Mouse (Mus musculus) embryonic facial prominence, embryonic 15.5 days (tissue): ENCODE data around the gene Ezr. TPM values are rescaled to one million over a fixed set of nuclear protein-coding genes. Genes with fewer than 3 reads are reported as not detected.
"Not testable (repeated sequence)": the region's sequence is repeated elsewhere in the genome, so short reads cannot be mapped to it uniquely, and the experiment has no call there.

Source experiments
- ATAC-seq: fragments of 200-750 bp; cut with Nextera tagmentation; 2 replicates; pipeline ENCODE4 v1.8.0; 2017; ENCODE audit warnings: low read depth, moderate TSS enrichment; ENCODE audit not compliant: insufficient number of reproducible peaks, low FRiP score, low TSS enrichment
- H3K27ac ChIP-seq: fragments of 300-500 bp; sonication (generic); replicated peaks from 2 replicates; pipeline ENCODE4 v1.5.1; 2015; ENCODE audit warnings: mild to moderate bottlenecking, inconsistent platforms
- H3K27me3 ChIP-seq: fragments of 300-500 bp; sonication (generic); 2 replicates; pipeline ENCODE4 v1.6.1; 2015; ENCODE audit warnings: inconsistent platforms
- H3K36me3 ChIP-seq: fragments of 300-500 bp; sonication (generic); 2 replicates; pipeline ENCODE4 v1.6.1; 2015; ENCODE audit warnings: mild to moderate bottlenecking, inconsistent platforms
- H3K4me1 ChIP-seq: fragments of 300-500 bp; sonication (generic); 2 replicates; pipeline ENCODE4 v1.6.1; 2015; ENCODE audit warnings: inconsistent platforms
- H3K4me2 ChIP-seq: fragments of 300-500 bp; sonication (generic); replicated peaks from 2 replicates; pipeline ENCODE4 v1.6.1; 2015; ENCODE audit warnings: mild to moderate bottlenecking, inconsistent platforms
- H3K4me3 ChIP-seq: fragments of 300-500 bp; sonication (generic); replicated peaks from 2 replicates; pipeline ENCODE4 v1.5.1; 2015; ENCODE audit warnings: mild to moderate bottlenecking, inconsistent platforms
- H3K9ac ChIP-seq: fragments of 300-500 bp; sonication (generic); 2 replicates; pipeline ENCODE4 v1.6.1; 2015; ENCODE audit warnings: inconsistent platforms
- H3K9me3 ChIP-seq: fragments of 300-500 bp; sonication (generic); replicated peaks from 2 replicates; pipeline ENCODE4 v1.6.1; 2016; ENCODE audit warnings: inconsistent platforms
- WGBS: fragments of 180-500 bp; shearing (Covaris S2); methylation state at CpG from one replicate; pipeline ENCODE4 v1.1.7; 2015; 5-methylcytosine and 5-hydroxymethylcytosine counted together
- polyA plus RNA-seq: library from polyadenylated mRNA; unstranded; fragments of >200 nt; fragmentation: Nextera tagmentation; extraction: Ambion mirVana; gene quantifications from 2 replicates; pipeline ENCODE4 v1.2.1, GENCODE M21; 2015

Gene Ezr
- polyA plus RNA-seq, 1 experiment from 2014 or later = 96.0 TPM

DNA sequence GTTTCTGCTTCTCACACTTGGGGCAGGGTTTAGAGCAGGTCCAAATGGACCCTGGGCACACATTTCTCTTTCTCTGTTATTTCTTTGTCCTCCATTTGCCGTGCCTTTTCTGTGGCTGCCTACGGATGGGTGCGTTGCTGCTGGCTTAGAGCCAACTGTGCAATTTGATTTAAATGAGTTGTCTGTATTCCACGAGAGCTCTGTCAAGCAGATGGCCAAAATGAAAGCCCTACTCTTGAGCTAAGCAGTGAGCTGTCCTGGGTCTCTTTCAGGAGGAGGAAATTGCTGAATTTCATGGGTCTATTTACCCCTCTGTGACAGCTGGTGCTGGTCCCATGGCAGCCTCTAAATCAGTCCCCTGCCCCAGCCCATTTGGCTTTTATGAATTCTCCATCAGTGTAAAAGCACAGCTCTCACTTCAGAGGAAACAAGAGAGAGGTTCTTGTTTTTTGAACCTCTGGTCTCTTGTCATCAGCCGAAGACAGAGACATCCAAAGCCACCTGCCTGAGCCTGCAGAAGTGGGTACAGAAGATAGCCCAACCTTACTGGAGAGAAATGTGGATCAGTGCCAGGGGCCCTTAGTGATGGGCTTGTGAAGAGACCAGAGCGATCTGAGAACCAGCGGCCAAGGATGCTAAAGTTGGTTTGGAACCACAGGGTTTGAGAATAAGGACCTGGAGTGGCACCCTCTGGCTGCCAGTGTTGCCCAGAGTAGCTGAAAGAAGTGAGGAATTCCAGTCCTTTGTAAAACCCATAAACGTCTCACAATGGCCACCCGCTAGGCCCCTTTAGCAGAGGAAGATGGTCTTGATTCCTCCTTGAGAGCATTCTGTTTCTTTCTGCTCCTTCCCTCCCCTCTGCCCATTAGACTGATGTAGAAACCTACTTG is 79.0 kb downstream of the Ezr start:
- 48% methylated on average over 9 of the region's 9 CpGs for WGBS
- not testable (repeated sequence) for H3K27ac ChIP-seq, H3K36me3 ChIP-seq, H3K4me2 ChIP-seq, H3K27me3 ChIP-seq, H3K4me1 ChIP-seq, H3K9me3 ChIP-seq, ATAC-seq, H3K4me3 ChIP-seq, H3K9ac ChIP-seq

DNA sequence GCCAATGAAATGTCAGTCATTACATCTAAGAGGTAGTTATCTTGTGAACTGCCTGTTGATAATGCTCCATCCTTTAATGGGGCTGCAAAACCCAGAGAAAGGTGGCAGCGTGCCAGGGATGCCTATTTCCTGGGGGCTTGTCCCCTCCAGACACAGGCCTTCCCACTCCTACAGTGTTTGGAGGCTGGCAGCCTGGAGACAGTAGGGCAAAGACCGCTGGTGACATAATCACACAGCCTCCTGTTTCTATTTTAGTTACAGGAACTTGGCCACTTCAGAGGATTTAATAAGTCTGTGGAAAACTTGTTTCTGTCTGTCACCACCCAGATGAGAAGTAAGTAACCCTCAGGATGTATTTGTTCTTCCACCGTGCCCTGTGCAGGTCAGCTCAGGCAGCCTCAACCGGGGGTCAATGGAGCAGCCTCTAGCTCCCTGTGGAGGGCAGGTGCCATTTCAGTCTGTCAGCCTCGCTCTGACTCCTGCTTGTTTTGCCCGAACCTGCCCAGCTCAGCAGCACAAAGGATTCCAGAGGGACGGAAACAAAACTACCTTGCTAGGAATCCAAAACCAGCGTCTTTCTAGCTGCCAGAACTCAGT is 79.9 kb downstream of the Ezr start:
- WGBS = 17% methylated on average over 3 of the region's 8 CpGs

DNA sequence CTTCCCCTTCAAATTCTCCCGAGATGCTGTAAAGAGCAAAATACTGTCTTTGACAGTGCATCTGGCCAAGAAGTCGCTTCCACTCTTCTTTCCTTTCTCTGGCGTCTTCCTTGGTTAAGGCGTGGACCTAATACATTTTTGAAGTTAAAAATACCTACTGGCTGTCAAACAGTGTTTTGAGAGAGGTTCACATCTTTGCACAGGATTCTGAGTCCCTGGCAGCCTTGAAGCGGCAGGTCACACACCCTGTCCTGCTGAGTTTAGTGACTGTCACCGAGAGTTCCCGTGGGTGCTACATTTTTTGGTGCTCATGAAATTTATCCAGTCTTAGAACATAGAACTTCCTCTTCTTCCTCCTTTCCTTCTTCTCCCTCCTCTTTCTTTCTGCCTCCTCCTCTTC is 82.5 kb downstream of the Ezr start:
- H3K4me1 ChIP-seq, ATAC-seq, H3K9ac ChIP-seq, H3K27me3 ChIP-seq, H3K36me3 ChIP-seq, H3K4me3 ChIP-seq, H3K9me3 ChIP-seq, H3K4me2 ChIP-seq, H3K27ac ChIP-seq: not testable (repeated sequence)
- WGBS = 76% methylated on average over 4 of the region's 7 CpGs

More for the DNA sequence above, 79.9 kb downstream of the Ezr start:
- not testable (repeated sequence) for H3K4me2 ChIP-seq, H3K27me3 ChIP-seq, H3K27ac ChIP-seq, H3K9me3 ChIP-seq, H3K36me3 ChIP-seq, H3K9ac ChIP-seq, H3K4me1 ChIP-seq, H3K4me3 ChIP-seq, ATAC-seq

DNA sequence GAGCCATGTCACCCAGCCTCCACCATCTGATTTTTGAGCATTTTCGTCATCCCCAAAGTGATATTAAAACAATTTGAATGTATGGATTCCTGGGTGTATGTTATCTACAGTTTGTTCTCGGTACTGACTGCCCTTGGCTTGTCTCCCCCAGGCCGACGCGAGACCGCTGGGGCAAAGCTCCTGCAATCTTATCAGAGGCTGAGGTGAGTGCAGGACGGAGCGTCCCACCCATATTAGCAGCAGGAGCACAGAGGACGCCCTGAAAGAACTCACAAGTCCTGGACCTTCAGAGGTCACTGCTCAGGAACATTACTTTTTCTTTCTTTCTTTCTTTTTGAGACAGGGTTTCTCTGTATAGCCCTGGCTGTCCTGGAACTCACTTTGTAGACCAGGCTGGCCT is 83.1 kb downstream of the Ezr start:
- ATAC-seq, H3K27me3 ChIP-seq, H3K9me3 ChIP-seq, H3K27ac ChIP-seq, H3K4me3 ChIP-seq, H3K4me1 ChIP-seq, H3K36me3 ChIP-seq, H3K9ac ChIP-seq, H3K4me2 ChIP-seq: not testable (repeated sequence)
- 90% methylated on average over 8 of the region's 9 CpGs for WGBS

DNA sequence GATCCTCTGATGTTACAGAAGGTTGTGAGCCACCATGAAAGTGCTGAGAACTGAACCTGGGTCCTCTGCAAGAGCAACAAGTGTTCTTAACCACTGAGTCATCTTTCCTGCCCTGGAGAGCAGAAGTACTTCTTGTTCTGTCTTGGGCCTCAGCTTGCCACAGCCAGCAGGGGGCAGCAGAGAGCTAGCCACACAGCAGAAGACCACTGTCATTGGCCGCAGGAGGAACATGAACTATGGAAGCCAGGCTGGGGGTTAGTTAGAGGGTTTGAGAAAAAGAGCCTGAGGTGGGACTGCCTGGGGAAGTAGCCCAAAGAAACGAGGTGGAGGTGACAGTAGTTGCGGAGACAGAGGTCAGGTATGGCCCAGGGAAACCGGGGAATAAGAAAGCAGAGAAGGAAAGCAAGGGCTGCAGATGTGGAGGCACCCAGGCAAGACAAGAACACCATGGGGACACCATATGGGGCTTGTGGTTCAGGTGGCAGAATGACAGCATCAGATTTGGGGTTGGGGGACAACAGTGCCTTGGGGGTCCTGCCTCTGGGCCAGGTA is 85.3 kb downstream of the Ezr start:
- H3K4me1 ChIP-seq, H3K36me3 ChIP-seq, H3K9ac ChIP-seq, H3K4me2 ChIP-seq, H3K9me3 ChIP-seq, H3K4me3 ChIP-seq, H3K27me3 ChIP-seq, H3K27ac ChIP-seq: not testable (repeated sequence)
- 27% methylated on average over 4 of the region's 4 CpGs for WGBS
- ATAC-seq = peak; percentile 25; the same call in 1 of the 2 replicates

DNA sequence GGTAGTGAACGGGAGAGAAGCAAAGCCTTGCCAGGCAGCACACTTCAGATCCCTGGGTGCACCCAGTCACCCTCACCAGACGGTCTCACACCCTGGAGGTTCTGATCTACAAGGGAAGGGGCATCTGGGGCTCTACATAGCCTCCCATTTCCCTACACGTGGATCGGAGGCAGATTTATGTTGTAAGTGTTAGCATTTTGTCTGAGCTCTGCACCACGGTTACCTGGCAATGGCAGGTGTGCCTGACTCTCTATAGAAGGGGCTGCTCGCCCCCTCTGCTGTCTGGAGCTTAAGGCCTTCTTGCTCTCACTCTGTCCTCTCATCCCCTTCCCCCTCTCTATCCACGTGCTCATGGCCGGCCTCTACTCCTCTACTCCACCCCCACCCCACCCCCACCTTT is 86.1 kb downstream of the Ezr start:
- not testable (repeated sequence) for ATAC-seq

DNA sequence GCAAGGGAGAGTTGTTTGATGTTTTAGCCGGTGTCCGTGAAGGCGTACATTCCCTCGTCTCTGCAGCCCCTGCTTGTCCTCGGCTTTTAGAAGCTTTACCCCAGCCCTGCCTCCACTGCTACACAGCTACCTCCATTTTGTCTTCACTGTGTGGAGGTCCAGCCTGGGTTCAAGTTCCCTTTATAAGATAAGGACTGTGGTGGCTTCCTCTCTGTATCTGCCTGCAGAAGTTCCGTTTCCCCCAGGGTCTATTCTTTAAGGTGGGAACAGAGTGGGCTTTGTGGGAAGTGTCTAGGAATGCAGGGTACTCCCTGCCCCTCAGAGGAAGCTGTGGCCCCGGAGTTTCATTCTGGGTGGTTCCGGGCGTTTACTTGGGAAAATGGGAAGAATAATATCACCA is 86.9 kb downstream of the Ezr start:
- not testable (repeated sequence) for H3K27ac ChIP-seq, ATAC-seq, H3K4me2 ChIP-seq, H3K4me1 ChIP-seq, H3K9ac ChIP-seq, H3K36me3 ChIP-seq, H3K4me3 ChIP-seq, H3K9me3 ChIP-seq, H3K27me3 ChIP-seq
- WGBS = 63% methylated on average over 9 of the region's 9 CpGs

More for the DNA sequence above, 86.1 kb downstream of the Ezr start:
- H3K27ac ChIP-seq, H3K36me3 ChIP-seq, H3K27me3 ChIP-seq, H3K4me3 ChIP-seq, H3K9me3 ChIP-seq, H3K4me1 ChIP-seq, H3K9ac ChIP-seq, H3K4me2 ChIP-seq: not testable (repeated sequence)
- 57% methylated on average over 8 of the region's 8 CpGs for WGBS

DNA sequence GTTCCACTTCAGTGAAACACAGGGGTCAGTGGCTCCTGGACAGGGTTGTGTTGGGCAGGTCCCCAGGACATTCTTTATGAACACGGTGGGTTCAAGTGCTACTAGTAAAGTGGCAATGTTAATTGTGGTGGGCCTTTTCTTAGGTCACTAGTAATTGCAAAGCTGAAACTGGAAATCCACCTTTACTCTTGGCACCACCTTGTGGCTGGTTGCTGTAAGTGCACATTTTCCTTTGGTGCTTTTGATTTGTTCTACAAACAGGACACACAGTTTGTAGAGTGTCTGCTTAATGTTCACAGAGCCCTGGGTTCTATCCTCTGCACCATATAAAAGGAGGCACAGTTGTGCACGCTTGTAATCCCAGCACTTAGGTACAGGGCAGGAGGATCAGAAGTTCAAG is 91.0 kb downstream of the Ezr start:
- H3K27me3 ChIP-seq, ATAC-seq, H3K4me3 ChIP-seq: not testable (repeated sequence)

DNA sequence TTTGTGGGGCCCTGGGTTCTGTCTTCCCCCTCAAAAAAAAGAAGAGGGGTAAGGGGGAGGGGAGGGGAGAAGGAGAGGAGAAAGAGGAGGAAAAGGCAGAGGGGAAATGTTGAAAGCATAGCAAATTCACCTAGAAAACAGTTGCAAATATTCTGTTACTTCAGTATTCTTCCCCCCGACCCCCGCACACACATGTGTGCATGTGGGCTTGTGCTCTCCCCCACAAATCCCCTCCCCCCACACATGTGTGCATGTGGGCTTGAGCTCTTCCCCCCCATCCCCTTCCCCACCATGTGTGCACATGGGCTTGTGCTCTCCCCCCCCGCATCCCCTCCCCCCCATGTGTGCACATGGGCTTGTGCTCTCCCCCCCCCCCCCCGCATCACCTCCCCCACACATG is 93.2 kb downstream of the Ezr start:
- H3K36me3 ChIP-seq, H3K4me2 ChIP-seq, H3K27ac ChIP-seq, ATAC-seq, H3K9ac ChIP-seq, H3K4me3 ChIP-seq, H3K4me1 ChIP-seq, H3K27me3 ChIP-seq, H3K9me3 ChIP-seq: not testable (repeated sequence)
- WGBS = 76% methylated on average over 3 of the region's 4 CpGs

More for the DNA sequence above, 91.0 kb downstream of the Ezr start:
- H3K4me1 ChIP-seq, H3K4me2 ChIP-seq, H3K36me3 ChIP-seq, H3K9me3 ChIP-seq, H3K9ac ChIP-seq, H3K27ac ChIP-seq: not testable (repeated sequence)
- whole genome bisulfite sequencing = 7% methylated on average over 2 of the region's 2 CpGs
